Mouse (Mus musculus): ENCODE data around the gene AW822073. TPM values are rescaled to one million over a fixed set of nuclear protein-coding genes. Genes with fewer than 3 reads are reported as not detected.
"Not testable (repeated sequence)": the region's sequence is repeated elsewhere in the genome, so short reads cannot be mapped to it uniquely, and the experiment has no call there.

The AW822073 gene
- not detected in 2 replicates for polyA plus RNA-seq (2015; fragmentation: Nextera tagmentation; extraction: Ambion mirVana)

DNA sequence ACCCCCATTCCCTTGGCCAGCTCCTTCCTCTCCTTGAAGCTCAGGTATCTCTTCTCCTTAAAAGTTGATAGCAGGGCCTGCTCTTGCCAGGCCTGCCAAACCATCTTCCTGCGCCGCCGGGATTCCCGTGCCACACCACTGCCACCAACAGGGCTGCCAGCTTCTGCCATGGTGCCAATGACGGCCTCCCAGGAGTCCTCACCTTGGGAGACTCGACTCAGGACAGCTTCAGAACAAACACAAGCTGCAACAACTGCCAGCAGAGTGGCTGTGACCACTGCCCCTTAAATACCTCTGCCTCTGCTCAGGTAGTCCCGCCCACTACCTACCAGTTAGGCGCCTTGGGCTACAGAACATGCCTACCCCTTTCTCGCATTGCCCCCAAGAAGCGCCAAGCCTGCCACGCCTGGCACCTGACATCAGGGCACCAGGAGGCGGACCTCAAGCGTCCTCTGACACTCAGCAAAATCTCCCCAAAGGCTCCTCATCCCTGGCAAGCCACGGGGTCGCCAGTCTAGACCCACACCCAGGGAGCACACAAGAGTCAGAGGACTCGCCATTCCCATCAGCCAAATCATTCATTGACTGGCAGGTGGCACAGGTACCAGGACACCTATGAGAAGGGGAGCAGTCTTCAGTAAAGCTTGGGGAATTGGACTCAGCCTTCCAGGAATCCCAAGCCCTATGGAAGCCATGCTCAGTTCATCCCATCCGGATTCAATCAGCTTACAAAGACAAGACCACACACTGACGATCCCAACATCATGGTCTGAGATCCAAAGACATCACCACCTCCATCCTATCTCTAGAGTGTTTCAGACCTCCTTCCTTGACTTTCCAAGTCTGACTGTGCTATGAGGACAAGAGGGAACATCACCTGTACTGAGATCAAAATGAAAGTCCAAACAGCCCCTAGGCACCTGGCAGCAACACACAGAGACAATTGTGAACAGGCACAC lies at the start of gene AW822073:
AW822073 (minus strand) TSS at position 104 of the 959 bp plus-strand sequence.
- DNase-seq (ENCODE audit: low spot score): not testable (repeated sequence)

DNA sequence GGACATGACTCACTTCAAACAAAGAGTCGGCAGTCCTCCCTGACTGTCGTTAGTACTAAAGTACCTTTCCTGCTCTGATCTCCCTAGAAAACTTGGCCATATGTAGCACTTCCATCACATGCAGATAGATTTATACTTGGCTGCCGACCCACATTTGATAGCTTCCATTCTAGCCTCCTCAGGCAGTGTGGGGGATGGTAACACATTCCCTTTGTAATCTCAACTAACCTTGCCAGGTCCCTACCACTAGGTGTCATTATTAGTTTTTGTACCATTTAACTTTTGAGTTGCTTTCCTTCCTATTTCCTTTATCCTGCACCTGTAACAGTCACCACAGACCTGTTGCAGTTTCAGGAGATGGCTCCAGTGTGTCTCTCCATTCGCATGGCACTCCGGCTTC lies 33.7 kb upstream of the AW822073 start:
- peak; percentile 12 for DNase-seq (ENCODE audit: low spot score)

DNA sequence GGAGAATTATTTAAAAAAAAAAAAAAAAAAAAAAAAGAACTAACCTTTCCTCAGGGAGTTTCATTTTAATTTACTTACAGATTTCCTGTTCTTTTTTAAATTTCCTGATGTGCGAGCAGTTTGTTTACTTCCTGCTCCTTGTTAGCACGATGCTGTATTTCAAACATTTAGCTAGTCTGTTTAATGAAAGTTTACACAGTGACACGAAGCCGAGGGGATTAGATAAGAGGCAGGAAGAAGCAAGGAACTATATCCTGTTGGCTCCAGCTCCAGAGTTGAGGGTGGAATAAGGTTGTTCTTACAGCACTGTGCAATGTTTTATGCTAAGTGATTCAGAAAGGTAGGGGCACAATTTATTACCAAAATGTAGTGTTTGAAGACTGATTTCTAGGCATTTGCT lies 31.2 kb upstream of the AW822073 start:
- peak; percentile 7 for DNase-seq (ENCODE audit: low spot score)

DNA sequence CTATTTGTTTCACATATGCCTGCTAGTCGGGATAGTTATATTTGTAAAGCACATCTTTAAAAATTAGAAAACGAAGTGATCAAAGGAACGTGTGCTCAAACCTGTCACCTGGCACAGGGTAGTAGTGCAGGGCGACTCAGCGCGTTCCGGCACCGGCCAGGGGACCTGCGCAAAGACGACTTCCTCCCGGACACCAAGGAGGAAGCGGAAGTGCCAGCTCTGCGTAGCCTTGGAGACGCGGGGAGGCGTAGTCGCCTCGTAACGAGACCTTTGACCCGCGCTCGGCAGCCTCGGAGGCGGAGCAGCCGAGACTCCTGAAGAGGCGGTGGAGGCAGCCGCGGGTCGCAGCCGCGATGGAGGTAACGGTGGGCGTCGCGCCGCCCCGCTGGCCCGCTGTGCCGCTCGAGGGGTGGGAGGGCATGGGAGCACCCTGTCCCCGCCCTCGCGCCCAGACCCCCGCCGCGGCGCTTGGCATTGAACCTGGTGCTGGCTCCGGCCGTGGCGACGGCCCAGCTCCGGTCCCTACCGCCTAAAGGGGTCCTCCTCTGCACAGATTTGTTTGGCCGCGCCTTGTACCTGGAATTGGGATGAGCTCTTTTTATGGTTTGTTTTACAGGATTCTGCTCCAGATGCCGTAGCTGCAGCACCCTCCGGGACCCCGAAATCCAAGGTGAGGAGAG lies 30.6 kb upstream of the AW822073 start, which contains the start of gene Gcc2:
Gcc2 (plus strand) TSS at position 285 of the 680 bp plus-strand sequence.
- peak; percentile 97 for DNase-seq (ENCODE audit: low spot score)

DNA sequence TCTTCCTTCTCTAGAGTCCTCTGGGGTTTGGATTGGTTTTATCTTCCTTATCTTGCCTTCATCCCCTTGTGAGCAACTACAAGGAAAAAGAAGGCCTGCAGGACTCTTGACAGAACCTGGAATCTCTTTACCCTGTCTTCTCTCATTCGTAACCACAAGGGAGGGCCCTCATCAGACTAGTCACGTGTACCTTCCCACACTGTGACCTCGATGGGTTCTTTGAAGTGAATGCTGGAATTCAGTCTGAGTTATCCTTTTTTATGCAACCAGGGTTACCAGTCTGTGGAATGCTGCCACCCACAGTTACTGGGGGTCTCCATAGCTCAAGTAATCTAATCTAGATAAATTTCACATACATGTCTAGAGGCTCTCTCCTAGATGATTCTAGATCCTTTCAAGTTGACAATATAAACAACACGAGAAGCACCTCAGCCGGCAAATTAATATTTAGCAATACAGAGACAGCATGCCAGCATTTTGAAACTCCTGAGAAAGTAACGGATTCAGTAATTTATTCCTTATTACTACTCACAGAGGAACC lies 30.0 kb upstream of the AW822073 start:
- peak; percentile 21 for DNase-seq (ENCODE audit: low spot score)

DNA sequence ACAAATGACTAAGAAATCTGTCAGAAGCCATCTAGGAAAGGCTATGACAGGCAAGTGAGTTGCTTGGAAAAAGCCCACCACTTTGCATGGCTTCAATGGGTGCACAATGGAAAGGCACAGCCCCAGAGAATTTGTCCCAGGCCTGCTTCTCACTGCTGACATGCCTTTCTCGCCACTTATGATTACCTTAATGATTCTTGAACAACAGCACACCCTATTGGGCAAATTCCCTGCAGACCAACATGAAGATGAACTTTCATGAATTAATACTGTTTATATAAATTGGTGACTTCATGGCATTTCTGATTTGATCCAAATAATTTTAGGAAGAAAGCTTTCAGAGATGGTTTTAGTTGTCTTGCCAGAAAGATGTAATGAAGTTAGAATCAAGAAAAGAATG lies 24.8 kb upstream of the AW822073 start:
- DNase-seq (ENCODE audit: low spot score): no peak

DNA sequence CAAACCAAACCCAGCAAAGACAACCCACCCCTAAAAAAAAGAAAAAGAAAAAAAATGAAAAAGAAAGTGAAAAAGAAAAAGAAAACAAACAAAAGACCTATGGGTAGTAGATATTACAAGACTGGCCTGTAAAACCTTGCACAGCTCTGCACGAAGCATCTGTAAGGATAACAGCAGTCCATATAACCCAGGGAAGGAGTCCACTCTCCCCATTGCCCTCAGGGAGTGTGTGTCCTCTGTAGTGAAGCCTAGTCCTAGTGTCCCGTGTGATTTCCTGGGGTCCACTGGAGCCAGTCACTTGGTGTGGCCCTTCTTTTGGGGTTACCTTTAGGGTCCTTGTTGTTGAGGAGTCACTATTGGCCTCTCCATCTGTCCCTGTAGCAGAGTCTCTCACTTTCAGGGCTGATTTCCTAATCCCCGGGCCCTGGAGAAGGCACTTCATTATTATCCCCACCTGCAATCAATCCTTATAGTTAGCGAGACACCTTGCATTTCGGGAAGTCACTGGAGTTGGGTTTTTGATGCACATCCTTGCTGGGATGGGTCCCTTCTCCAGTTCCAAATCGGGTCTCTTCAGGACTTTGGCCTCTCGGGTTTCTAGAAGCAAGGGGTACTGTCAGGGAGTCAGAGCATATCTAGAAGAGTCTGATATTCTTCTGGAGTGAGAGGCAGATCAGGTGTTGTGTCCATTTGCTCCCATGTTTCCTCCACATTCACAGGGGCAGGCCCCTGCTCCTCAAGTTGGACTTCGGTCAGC lies 14.4 kb upstream of the AW822073 start:
- peak; percentile 21 for DNase-seq (ENCODE audit: low spot score)

DNA sequence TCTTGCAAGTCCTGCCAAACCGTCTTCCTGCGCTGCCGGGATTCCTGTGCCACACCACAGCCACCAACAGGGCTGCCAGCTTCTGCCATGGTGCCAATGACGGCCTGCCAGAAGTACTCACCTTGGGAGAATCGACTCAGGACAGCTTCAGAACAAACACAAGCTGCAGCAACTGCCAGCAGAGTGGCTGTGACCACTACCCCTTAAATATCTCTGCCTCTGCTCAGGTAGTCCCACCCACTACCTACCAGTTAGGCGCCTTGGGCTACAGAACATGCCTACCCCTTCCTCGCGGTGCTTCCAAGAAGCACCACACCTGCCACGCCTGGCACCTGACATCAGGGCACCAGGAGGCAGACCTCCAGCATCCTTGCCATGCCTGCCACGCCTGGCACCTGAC lies 11.9 kb upstream of the AW822073 start, which contains the start of gene Gm4981:
Gm4981 (minus strand) TSS at position 89 of the 400 bp plus-strand sequence.
- no peak for DNase-seq (ENCODE audit: low spot score)

DNA sequence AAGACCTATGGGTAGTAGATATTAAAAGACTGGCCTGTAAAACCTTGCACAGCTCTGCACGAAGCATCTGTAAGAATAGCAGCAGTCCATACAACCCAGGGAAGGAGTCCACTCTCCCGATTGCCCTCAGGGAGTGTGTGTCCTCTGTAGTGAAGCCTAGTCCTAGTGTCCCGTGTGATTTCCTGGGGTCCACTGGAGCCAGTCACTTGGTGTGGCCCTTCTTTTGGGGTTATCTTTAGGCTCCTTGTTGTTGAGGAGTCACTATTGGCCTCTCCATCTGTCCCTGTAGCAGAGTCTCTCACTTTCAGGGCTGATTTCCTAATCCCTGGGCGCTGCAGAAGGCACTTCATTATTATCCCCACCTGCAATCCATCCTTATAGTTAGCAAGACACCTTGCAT lies 10.3 kb upstream of the AW822073 start:
- DNase-seq (ENCODE audit: low spot score): not testable (repeated sequence)

DNA sequence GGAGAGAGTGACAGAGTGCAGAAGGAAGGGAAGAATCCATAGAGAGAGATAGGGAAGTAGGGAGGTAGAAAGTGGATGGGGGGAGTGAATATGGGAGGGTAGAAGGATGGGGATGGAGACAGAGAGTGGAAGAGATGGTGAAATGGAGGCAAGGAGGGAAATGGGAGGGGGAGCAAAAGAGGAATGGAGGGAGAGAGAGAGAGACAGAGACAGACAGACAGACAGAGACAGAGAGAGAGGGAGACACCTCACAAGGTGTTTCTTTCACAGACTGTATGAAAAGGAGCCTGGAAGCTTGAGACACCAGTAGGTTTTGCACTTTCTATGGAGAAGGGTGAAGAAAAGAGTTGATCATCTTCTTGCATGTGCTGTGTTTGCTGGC lies 9.0 kb upstream of the AW822073 start:
- DNase-seq (ENCODE audit: low spot score): not testable (repeated sequence)

DNA sequence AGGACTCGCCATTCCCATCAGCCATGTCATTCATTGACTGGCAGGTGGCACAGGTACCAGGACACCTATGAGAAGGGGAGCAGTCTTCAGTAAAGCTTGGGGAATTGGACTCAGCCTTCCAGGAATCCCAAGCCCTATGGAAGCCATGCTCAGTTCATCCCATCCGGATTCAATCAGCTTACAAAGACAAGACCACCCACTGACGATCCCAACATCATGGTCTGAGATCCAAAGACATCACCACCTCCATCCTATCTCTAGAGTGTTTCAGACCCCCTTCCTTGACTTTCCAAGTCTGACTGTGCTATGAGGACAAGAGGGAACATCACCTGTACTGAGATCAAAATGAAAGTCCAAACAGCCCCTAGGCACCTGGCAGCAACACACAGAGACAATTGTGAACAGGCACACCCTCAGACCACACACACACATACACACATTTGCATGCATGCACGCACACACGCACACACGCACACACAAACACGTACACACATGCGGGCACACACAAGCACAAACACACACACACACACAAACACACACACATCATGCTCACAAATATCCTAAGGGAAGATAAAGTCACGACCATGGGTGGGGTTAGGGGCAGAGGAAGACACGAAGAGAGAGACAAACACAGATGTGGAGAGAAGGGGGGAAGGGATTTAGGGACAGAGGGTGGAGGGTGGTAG lies 8.5 kb upstream of the AW822073 start:
- not testable (repeated sequence) for DNase-seq (ENCODE audit: low spot score)

DNA sequence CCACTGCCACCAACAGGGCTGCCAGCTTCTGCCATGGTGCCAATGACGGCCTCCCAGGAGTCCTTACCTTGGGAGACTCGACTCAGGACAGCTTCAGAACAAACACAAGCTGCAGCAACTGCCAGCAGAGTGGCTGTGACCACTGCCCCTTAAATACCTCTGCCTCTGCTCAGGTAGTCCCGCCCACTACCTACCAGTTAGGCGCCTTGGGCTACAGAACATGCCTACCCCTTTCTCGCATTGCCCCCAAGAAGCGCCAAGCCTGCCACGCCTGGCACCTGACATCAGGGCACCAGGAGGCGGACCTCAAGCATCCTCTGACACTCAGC lies 7.9 kb upstream of the AW822073 start, which contains the start of gene Duxf3:
Duxf3 (minus strand) TSS at position 35 of the 329 bp plus-strand sequence.
- not testable (repeated sequence) for DNase-seq (ENCODE audit: low spot score)

DNA sequence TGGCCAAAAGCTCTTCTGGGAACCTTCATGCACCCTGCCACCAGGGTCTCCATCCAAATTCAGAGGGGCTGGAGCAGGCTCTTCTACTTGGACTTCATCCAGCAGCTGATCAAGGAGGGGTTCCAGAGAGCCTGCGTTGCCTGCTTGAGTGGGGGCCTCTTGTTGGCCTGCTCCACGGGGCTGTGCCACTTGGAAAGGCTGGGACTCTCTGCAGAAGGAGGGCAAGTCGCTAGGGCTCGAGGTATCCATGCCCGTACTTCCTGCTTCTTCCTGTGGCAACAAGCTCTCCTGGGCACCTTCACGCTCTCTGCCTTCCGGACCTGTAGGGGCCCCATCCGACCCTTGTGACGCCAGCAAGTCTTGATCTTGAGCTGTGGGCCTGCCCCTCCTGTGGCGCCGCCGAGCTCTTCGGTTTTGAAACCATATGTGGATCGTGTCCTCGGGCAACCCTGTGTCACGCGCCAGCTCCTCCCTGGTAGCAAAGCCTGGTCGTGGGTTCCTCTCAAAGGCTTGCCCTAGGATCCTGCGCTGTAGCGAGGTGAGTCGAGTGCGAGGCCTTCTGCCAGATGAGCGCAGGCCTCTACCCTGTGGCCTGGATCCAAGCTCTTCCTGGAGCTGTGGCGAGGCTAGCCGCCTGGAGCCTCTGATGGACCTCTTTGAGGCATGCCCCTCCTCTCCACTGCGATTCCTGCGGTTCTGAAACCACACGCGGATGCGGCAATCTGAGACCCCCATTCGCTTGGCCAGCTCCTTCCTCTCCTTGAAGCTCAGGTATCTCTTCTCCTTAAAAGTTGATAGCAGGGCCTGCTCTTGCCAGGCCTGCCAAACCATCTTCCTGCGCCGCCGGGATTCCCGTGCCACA lies 7.3 kb upstream of the AW822073 start:
- peak; percentile 53 for DNase-seq (ENCODE audit: low spot score)

DNA sequence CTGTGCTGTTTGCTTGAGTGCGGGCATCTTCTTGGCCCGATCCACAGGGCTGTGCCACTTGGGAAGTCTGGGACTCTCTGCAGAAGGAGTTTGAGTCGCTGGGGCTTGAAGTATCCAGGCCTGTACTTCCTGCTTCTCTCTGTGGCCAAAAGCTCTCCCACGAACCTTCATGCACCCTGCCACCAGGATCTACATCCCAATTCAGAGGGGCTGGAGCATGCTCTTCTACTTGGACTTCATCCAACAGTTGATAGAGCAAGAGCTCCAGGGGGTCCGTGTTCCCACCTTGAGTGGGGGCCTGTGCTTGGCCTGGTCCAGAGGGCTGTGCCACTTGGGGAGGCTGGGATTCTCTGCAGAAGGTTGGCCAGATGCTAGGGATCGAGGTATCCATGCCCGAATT lies 6.4 kb upstream of the AW822073 start:
- peak; percentile 15 for DNase-seq (ENCODE audit: low spot score)

DNA sequence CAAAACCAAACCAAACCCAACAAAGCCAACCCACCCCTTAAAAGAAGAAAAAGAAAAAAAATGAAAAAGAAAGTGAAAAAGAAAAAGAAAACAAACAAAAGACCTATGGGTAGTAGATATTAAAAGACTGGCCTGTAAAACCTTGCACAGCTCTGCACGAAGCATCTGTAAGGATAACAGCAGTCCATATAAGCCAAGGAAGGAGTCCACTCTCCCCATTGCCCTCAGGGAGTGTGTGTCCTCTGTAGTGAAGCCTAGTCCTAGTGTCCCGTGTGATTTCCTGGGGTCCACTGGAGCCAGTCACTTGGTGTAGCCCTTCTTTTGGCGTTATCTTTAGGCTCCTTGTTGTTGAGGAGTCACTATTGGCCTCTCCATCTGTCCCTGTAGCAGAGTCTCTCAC lies 5.3 kb upstream of the AW822073 start:
- DNase-seq (ENCODE audit: low spot score): not testable (repeated sequence)

DNA sequence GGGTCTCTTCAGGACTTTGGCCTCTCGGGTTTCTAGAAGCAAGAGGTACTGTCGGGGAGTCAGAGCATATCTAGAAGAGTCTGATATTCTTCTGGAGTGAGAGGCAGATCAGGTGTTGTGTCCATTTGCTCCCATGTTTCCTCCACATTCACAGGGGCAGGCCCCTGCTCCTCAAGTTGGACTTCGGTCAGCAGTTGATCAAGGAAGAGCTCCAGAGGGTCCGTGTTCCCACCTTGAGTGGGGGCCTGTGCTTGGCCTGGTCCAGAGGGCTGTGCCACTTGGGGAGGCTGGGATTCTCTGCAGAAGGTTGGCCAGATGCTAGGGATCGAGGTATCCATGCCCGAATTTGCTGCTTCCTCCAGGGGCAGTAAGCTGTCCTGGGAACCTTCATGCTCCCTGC lies 3.1 kb upstream of the AW822073 start:
- DNase-seq (ENCODE audit: low spot score): not testable (repeated sequence)

DNA sequence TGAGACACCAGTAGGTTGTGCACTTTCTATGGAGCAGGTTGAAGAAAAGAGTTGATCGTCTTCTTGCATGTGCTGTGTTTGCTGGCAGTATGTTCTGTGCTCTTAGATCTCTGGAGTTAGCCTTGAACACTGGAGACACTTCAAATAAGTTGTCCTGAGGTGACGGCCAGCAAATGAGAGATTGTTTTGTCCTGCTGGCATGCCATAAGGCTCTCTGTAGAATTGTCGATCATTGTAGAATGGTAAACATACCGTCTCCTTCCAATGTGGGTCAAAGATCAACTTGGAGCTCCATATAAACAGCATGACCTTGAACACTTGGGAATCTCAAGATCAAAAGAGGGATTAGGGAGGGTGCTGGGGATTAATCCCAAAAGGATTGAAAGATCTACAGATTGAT lies 1.6 kb upstream of the AW822073 start:
- peak; percentile 15 for DNase-seq (ENCODE audit: low spot score)

DNA sequence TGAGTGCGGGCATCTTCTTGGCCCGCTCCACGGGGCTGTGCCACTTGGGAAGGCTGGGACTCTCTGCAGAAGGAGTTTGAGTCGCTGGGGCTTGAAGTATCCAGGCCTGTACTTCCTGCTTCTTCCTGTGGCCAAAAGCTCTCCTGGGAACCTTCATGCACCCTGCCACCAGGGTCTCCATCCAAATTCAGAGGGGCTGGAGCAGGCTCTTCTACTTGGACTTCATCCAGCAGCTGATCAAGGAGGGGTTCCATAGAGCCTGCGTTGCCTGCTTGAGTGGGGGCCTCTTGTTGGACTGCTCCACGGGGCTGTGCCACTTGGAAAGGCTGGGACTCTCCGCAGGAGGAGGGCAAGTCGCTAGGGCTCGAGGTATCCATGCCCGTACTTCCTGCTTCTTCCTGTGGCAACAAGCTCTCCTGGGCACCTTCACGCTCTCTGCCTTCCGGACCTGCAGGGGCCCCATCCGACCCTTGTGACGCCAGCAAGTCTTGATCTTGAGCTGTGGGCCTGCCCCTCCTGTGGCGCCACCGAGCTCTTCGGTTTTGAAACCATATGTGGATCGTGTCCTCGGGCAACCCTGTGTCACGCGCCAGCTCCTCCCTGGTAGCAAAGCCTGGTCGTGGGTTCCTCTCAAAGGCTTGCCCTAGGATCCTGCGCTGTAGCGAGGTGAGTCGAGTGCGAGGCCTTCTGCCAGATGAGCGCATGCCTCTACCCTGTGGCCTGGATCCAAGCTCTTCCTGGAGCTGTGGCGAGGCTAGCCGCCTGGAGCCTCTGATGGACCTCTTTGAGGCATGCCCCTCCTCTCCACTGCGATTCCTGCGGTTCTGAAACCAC lies 541 bp downstream of the AW822073 start:
- DNase-seq (ENCODE audit: low spot score): peak; percentile 22

DNA sequence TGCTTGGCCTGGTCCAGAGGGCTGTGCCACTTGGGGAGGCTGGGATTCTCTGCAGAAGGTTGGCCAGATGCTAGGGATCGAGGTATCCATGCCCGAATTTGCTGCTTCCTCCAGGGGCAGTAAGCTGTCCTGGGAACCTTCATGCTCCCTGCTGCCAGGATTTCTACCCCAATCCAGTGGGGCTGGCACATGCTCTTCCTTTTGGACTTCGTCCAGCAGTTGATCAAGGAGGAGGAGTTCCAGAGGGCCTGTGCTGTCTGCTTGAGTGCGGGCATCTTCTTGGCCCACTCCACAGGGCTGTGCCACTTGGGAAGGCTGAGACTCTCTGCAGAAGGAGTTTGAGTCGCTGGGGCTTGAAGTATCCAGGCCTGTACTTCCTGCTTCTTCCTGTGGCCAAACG lies 1.6 kb downstream of the AW822073 start:
- DNase-seq (ENCODE audit: low spot score): not testable (repeated sequence)

Data from thymus, postnatal 0 days (tissue).